Mouse (Mus musculus) liver, embryonic 15.5 days (tissue): ENCODE results near the gene Clec2h. TPM values are rescaled to one million over a fixed set of nuclear protein-coding genes. Genes with fewer than 3 reads are reported as not detected.

ENCODE experiments used
- polyA plus RNA-seq: library from polyadenylated mRNA; unstranded; fragments of >200 nt; fragmentation: Nextera tagmentation; extraction: Ambion mirVana; gene quantifications from 2 replicates; pipeline ENCODE4 v1.2.1, GENCODE M21; 2015

Clec2h gene
- polyA plus RNA-seq, 1 experiment from 2014 or later, result 0.10 TPM

Other genes starting within 250 kb of the Clec2h start
- gene Itfg2, start 237.5 kb upstream of the Clec2h start, polyA plus RNA-seq, result 12.1 and 13.9 TPM in 2 replicates
- gene Fkbp4, start 223.7 kb upstream of the Clec2h start, polyA plus RNA-seq, result 188 and 192 TPM in 2 replicates
- gene Pzp, start 135.7 kb upstream of the Clec2h start, polyA plus RNA-seq, result 339 and 487 TPM in 2 replicates
- 20.5 and 25.0 TPM in 2 replicates for gene A2ml1, start 80.8 kb upstream of the Clec2h start, polyA plus RNA-seq
- 0.51 and 0.56 TPM in 2 replicates for gene Klrb1a, start 38.9 kb upstream of the Clec2h start, polyA plus RNA-seq
- not detected in 2 replicates for gene Klrb1, start 60.7 kb downstream of the Clec2h start, polyA plus RNA-seq
- gene Klrb1c, start 126.8 kb downstream of the Clec2h start, polyA plus RNA-seq, result 0.25 and 0.37 TPM in 2 replicates
- not detected in 2 replicates for gene Gm44511, start 163.9 kb downstream of the Clec2h start, polyA plus RNA-seq
- gene Klrb1b, start 163.9 kb downstream of the Clec2h start, polyA plus RNA-seq, result 0.18 and 0.23 TPM in 2 replicates
- gene Clec2i, start 225.2 kb downstream of the Clec2h start, polyA plus RNA-seq, result 0.17 and 0.25 TPM in 2 replicates
- gene BC035044, start 228.7 kb downstream of the Clec2h start, polyA plus RNA-seq, result 5.8 and 6.9 TPM in 2 replicates